Mouse (Mus musculus) testis, adult 2 months (tissue): ENCODE data around the gene Gpx4.

Experiments used
- CTCF ChIP-seq: fragments of 200-500 bp; IDR thresholded peaks from 2 replicates; pipeline ENCODE4 v1.5.1; 2012; ENCODE audit warnings: low read depth, mild to moderate bottlenecking, inconsistent platforms, low read length, moderate library complexity; ENCODE audit not compliant: control insufficient read depth, insufficient read depth, insufficient replicate concordance
- POLR2A ChIP-seq: fragments of 200-500 bp; IDR thresholded peaks from 2 replicates; pipeline ENCODE4 v1.6.1; 2012; ENCODE audit warnings: low read depth, mild to moderate bottlenecking, inconsistent platforms, low read length, moderate library complexity; ENCODE audit not compliant: control insufficient read depth

DNA sequence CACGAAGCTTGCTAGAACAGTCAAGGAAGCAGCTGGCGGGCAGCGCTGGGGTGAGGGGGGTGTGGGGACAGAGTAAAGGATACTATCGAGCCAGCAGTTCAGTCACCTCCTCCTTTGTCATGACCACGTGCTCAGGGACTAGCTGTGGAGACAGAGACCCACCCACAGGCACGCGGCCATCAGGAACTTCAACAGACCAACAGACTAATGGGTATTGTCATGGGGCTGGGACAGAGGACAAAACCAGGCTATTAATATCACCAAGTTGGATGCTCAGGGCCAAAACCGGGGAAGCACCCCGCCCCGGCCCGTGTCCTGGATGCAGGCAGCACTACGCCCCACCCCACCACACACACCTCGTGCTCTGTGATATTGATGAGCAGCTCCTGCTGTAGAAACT, 10.1 kb upstream of the Gpx4 start:
- TF ChIP-seq CTCF (no peak), POLR2A (no peak)
